Mouse (Mus musculus) CH12F3 (cell line): ENCODE measurements around the gene Kl.

ENCODE experiments used
- in situ Hi-C: fragments of 300-500 bp; cut with MboI; formaldehyde crosslinking; loops from 2 replicates; pipeline ENCODE4 v1.14.3; 2020; ENCODE audit warnings: low sequenced_read_pairs

Gene Kl

DNA sequence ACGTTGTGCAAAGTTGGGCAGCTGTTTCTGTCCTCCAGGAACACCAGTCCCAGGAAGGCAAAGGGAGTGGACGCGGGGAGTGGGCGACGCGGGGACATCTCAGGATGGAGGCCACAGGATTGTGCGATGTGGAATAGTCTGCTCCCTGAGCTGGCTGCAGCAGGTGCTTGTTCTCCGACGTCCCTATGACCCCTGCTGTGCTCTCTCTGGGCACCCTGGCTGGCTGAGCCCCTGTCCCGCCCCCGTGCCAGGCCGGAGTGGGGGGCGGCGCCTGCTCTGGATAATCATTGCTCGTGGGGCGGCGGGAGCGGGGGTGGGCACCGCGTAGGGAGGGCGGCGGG, at the start of gene Kl:
Gene Kl, plus strand, starts transcription at position 280 of the 341 bp plus-strand sequence.
- in situ Hi-C loops: no loop called here

DNA sequence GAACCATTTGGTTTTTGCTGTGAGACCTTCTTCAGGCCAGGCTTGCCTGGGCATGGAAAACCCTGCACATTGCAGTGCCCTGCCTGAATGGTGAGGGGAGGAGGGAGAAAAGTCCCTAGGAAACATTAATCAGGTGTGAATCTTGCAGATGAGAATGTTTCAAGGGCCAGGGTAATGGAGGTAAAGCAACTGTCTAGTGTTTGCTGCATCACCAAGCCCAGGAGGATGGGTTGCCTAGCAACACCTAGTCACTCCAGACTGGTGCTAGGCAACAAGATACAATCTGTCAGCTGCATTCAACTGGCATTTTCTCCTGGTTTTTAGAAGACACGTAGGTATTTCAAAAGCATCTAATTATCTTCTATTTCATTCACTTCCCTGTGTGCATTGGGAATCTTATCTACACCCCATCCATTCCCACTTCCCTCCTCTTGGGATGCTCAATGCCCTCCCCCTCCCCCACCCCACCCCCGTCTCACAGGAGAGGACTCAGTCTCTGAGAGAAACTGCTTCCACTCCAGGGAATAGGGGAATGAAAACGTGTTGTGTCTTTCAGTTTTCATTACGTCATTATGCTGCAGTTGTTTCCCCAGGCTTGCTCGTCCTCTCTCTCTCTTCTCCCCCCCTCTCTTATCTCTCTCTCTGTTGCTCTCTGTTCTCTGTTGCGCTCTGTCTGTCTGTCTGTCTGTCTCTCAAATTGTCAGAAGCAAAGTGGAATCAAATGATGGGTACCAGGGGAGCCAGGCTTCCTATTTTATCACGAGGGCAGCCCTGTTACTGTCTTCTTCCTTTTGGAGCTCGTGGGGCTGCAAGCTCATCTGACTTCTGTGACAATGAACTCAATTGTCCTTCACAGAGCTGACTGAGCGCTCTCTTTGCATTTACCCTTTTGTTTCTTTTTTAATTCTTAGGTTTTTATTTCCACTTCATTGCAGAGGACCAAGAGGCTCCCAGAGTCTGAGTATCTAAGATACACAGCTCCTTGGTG, 46.1 kb upstream of the Kl start:
- in situ Hi-C loops: no loop called here

DNA sequence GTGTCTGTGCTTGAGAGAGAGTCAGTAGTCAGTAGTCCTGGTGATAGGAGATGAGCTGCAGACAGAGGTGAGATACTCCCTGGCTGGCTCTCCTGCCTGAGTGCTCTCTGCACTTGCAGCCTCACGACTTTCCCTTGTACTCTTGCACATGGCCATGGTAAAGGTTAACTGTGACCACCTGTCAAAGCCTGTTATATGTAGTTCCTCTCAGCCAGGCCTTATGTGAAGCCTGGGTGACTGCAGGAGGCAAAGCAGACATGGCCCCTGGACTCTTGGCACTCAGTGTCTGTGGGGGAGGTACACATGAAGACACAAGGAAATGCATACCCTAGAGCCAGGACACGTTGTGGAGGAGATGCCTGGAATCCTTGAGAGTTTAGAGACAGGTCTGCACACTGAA, 40.3 kb upstream of the Kl start:
- in situ Hi-C loops: no loop called here

- in situ Hi-C loops: no loop called here
Measured at GRCm38 (mm10) chr5:150912656-150913055, 39.8 kb upstream of the Kl start.

DNA sequence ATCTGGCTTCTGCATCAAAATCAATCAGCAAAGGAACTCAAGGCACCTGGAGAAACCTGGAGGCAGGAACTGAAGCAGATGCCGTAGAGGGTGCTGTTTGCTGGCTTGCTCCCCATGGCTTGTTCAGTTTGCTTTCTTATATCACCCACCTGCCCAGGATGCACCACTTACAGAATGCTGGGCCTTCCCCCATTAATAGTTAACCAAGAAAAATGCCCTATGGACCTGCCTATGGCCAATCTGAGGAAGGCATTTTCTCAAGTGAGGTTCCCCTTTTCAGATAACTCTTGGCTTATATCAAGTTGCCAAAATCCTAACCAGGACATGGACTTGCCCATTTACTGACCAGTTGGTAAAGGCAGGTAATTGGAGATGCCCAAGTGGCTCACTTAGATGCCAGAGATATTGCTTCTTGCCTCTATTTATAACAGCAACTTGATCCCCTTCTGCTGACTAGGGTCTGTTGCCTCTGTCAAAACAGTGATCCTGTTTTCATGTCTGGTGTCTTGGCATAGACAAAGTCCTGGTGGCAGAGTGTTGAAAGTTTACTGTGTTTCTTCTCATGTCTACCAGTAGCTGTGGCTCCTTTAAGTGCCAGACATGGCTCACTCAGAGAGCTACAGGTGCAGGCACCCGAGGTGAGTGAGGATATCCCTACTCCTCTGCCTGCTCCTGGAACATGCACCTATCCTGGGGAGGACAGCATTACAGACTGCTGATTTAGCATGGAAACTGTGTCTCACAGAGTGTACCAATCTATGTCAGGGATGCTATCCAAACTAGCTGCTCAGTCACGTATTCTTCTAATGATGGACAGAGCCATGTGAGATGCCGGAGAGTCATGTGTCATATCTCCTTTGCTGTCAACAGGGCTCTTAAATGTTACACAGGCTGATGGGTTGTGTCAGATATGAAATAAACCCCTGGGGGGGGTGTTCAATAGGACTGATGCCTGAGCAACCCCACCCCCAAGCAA, 37.0 kb upstream of the Kl start:
- in situ Hi-C loops: no loop called here

GRCm38 (mm10) chr5:150917131-150917858, 35.1 kb upstream of the Kl start:
- in situ Hi-C loops: no loop called here

- in situ Hi-C loops: no loop called here
Measured at GRCm38 (mm10) chr5:150918599-150918998, 33.8 kb upstream of the Kl start.

GRCm38 (mm10) chr5:150919269-150919668, 33.1 kb upstream of the Kl start:
- in situ Hi-C loops: no loop called here

- in situ Hi-C loops: no loop called here
Measured at GRCm38 (mm10) chr5:150919961-150920360, 32.4 kb upstream of the Kl start.

DNA sequence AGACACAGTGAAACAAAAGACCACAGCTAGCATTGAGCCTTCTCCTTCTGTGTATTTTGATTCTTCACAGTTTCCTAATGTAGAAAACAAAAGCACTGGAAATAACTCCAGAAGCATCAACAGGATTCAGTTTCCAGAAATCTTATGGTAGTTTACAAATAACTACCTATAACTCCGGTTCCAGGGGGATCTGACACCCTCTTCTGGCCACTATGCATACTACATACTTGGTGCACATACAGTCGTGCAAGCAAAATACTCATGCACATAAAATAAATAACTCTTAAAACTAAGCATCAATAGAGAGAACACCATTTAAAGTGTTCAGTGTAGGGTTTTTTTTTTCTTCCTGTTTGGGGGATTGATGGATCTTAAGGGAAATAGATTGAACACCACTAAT, 23.0 kb upstream of the Kl start:
- in situ Hi-C loops: no loop called here

DNA sequence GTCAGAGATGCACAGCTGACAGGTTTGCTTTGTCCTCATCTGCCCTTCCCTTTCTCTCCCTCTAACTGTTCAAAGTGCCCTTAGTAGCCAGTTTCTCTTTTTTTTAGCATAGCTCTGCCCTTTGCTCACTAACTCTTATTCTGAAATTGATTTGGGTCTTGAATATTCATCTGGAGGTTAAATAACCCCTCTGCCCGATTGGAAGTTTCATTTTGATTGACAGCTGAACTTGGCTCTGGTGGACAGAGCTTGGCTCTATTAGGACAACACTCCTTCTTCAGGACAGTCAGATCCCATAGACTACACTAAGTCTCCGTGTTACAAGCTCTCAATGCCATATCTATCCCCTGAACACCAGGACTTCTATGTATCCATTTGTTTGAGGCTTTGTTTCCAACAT, 19.8 kb upstream of the Kl start:
- in situ Hi-C loops: no loop called here

GRCm38 (mm10) chr5:150936213-150936612, 16.2 kb upstream of the Kl start:
- in situ Hi-C loops: no loop called here

- in situ Hi-C loops: no loop called here
Measured at GRCm38 (mm10) chr5:150936807-150937206, 15.6 kb upstream of the Kl start.

DNA sequence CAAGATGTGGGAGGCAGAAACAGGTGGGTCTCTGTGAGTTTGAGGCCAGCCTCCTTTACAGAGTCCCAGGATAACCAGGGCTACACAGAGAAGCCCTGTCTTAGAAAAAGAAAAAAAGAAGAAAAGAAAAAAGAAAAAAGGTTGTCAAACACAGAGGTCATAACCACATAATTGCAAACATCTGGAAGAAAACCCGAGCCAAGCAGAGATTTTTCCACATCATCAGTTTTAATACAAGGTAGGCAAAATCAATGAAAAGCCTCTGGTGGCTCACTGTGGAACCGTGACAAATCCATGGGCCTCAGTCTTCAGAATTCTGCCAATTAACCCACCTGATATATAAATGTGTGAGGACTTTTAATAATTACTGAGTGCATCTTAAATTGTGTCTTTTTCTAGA, 14.9 kb upstream of the Kl start:
- in situ Hi-C loops: no loop called here

DNA sequence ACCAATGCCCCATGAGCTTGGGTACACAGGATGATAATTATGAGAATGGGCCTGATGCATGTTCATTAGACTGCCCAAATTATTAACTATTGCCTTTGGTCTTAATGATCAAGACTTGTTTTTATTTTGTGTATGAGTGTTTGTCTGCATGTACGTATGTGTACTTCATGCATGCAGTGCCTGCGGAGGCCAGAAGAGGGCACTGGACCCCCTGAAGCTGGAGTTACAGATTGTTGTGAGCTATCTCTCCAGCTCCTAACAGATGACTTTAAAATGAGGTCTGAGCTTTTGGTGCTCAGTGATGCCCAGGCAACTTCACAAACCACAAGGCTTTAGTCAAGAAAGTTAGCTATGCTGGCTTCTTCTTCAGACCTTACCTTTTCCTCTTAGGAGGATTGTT, 6.8 kb upstream of the Kl start:
- in situ Hi-C loops: no loop called here

GRCm38 (mm10) chr5:150949131-150949530, 3.3 kb upstream of the Kl start:
- in situ Hi-C loops: no loop called here

- in situ Hi-C loops: no loop called here
Measured at GRCm38 (mm10) chr5:150951325-150951724, 1.1 kb upstream of the Kl start.

GRCm38 (mm10) chr5:150952669-150953521, 488 bp downstream of the Kl start:
- in situ Hi-C loops: no loop called here

DNA sequence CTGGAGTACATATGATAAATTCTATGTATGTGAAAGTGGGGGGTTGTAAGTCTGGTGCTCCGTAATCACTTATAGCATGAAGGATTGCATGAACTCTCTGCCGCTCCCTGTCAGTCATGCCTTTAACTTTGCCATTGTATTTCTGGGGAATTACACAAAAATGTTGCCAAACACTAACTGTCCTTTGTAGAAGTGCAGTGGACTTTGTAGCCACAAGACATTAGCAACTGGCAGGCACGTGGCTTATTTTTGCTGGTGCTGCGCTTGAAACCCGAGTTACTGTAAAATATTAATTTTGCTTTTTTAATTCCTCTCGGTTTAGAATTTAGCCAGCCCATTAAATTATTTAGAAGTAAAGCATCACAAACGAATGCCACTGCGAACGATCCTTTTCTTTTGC, 2.4 kb downstream of the Kl start:
- in situ Hi-C loops: no loop called here

- in situ Hi-C loops: no loop called here
Measured at GRCm38 (mm10) chr5:150959861-150960260, 7.5 kb downstream of the Kl start.
